Mouse (Mus musculus) kidney, adult 11 months (tissue): ENCODE results near the gene Pink1.

ENCODE experiments used
- DNase-seq: peaks from one replicate; pipeline ENCODE4 v3.0.0; 2022

Pink1 gene

GRCm38 (mm10) chr4:138310311-138310910, 15.7 kb downstream of the Pink1 start:
- DNase-seq: no peak

GRCm38 (mm10) chr4:138307739-138308138, 18.4 kb downstream of the Pink1 start:
- DNase-seq: no peak

GRCm38 (mm10) chr4:138307025-138307424, 19.1 kb downstream of the Pink1 start:
- DNase-seq: no peak

GRCm38 (mm10) chr4:138304340-138305104, 21.6 kb downstream of the Pink1 start, which contains the start of gene Ddost:
TSS of gene Ddost (plus strand) at chr4:138304730.
- DNase-seq: peak; percentile 98

GRCm38 (mm10) chr4:138303742-138304141, 22.4 kb downstream of the Pink1 start:
- DNase-seq: no peak

GRCm38 (mm10) chr4:138303011-138303410, 23.1 kb downstream of the Pink1 start:
- no peak for DNase-seq

GRCm38 (mm10) chr4:138301271-138301780, 24.8 kb downstream of the Pink1 start:
- DNase-seq: no peak

- no peak for DNase-seq
Measured at GRCm38 (mm10) chr4:138293949-138294550, 32.1 kb downstream of the Pink1 start.

- DNase-seq: no peak
Measured at GRCm38 (mm10) chr4:138293261-138293948, 32.7 kb downstream of the Pink1 start.

GRCm38 (mm10) chr4:138292028-138292427, 34.1 kb downstream of the Pink1 start:
- DNase-seq: no peak

- DNase-seq: no peak
Measured at GRCm38 (mm10) chr4:138288691-138289090, 37.4 kb downstream of the Pink1 start.

GRCm38 (mm10) chr4:138286411-138286810, 39.7 kb downstream of the Pink1 start:
- no peak for DNase-seq

GRCm38 (mm10) chr4:138282834-138283233, 43.3 kb downstream of the Pink1 start:
- peak; percentile 62 for DNase-seq

GRCm38 (mm10) chr4:138278346-138278745, 47.8 kb downstream of the Pink1 start:
- DNase-seq: no peak

- DNase-seq: no peak
Measured at GRCm38 (mm10) chr4:138272011-138272997, 53.8 kb downstream of the Pink1 start.

- no peak for DNase-seq
Measured at GRCm38 (mm10) chr4:138267869-138268268, 58.2 kb downstream of the Pink1 start.
